Mouse (Mus musculus) heart, postnatal 0 days (tissue): ENCODE measurements around the gene Csmd2.

Experiments used
- CTCF ChIP-seq: IDR thresholded peaks from 2 replicates; pipeline ENCODE4 v1.5.1; 2016; ENCODE audit warnings: antibody characterized with exemption, control low read depth, low read depth
- EP300 ChIP-seq: IDR thresholded peaks from 2 replicates; pipeline ENCODE4 v1.6.1; 2016; ENCODE audit warnings: antibody characterized with exemption, low read depth

DNA sequence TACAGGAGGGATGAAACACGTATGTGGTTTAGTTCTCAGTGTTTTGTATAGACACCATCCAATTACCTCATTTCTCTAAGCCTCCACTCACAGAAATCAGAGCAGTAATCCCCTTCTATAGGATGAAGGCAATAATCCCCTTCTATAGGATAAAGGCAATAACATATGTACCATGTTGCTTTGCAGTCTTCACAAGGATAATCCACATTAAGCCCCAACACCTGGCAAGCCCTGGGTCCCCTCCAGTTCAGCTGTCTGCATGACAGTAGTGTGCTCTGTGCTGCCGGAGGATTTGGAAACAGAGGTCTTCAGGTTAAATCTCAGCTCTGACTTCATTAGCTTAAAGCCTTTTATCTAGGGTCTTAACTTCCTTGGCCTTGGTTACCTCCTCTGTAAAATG lies 391.3 kb downstream of the Csmd2 start:
- TF ChIP-seq EP300 = no peak
- no peak for TF ChIP-seq CTCF
